Mouse (Mus musculus) C3H10T1/2 (cell line): Measurements from ENCODE around the gene Zscan2. TPM values are rescaled to one million over a fixed set of nuclear protein-coding genes. Genes with fewer than 3 reads are reported as not detected.

ENCODE experiments used
- polyA plus RNA-seq, 2 experiments: library from polyadenylated mRNA; unstranded; fragments of >200 nt; fragmentation: generic; extraction: Trizol; gene quantifications; one replicate each; pipeline ENCODE4 v1.2.1; 2012; ENCODE audit warnings: missing spikeins in 2 of 2

The Zscan2 gene
- 10 to 100 TPM in 1 of 2 experiments, 1 to 10 TPM in 1; 1.8 to 15.9 TPM for polyA plus RNA-seq

DNA sequence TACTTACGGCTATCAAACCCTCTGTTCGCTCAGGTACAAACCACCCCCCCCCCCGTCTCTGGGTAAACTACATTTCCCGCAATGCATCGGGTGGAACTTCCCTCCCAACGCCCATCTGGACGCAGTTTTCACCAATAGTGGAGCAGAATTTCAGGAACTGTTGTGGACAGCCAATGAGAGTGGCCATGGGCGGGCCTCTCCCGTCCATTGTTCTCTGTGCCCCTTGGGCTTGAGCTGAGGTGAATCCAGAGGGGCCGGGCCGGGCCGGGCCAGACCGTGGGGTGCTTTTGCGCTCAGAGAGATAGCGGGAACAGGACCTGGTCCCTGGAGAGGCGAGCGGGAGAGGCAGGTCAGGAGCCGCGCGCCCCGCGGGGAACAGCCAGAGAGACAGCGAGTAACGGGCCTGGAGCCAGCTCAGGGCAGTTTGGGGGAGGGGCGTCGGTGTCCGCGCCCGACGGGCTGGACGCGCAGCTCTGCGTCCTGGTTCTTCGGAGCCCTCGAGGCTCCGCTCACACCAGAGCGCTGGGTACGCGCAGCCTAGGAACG lies at the start of gene Zscan2:
TSS of gene Zscan2 (plus strand) at position 192 of the 546 bp plus-strand sequence.

GRCm38 (mm10) chr7:80825843-80826403 lies 34.8 kb upstream of the Zscan2 start, which contains the start of gene Iqgap1:
TSS of gene Iqgap1 (minus strand) at chr7:80825974.

GRCm38 (mm10) chr7:80900944-80901501 lies 40.3 kb downstream of the Zscan2 start, which contains the start of gene Wdr73:
TSS of gene Wdr73 (minus strand) at chr7:80901269.

GRCm38 (mm10) chr7:80904921-80905515 lies 44.3 kb downstream of the Zscan2 start, which contains the start of gene Nmb:
TSS of gene Nmb (minus strand) at chr7:80905076.

Other genes starting within 250 kb of the Zscan2 start
- gene Crtc3, start 172.0 kb upstream of the Zscan2 start, polyA plus RNA-seq = 10 to 100 TPM in 1 of 2 experiments, 1 to 10 TPM in 1; 2.7 to 11.0 TPM
- gene Iqgap1, start 34.9 kb upstream of the Zscan2 start, polyA plus RNA-seq = 10 to 100 TPM; 10.0 to 39.6 TPM
- 10 to 100 TPM in 1 of 2 experiments, 1 to 10 TPM in 1; 9.9 to 15.7 TPM for gene Wdr73, start 40.3 kb downstream of the Zscan2 start, polyA plus RNA-seq
- 1 to 10 TPM in 1 of 2 experiments, under 1 TPM in 1; 0.33 to 2.1 TPM for gene Nmb, start 44.2 kb downstream of the Zscan2 start, polyA plus RNA-seq
- gene Sec11a, start 86.9 kb downstream of the Zscan2 start, polyA plus RNA-seq = 100 to 1,000 TPM in 1 of 2 experiments, 10 to 100 TPM in 1; 51.3 to 103 TPM
- 10 to 100 TPM in 1 of 2 experiments, 1 to 10 TPM in 1; 4.1 to 10.3 TPM for gene Zfp592, start 132.8 kb downstream of the Zscan2 start, polyA plus RNA-seq
- under 1 TPM in 1 of 2 experiments, not detected in 1; 0.02 TPM for gene Alpk3, start 196.7 kb downstream of the Zscan2 start, polyA plus RNA-seq